Mouse (Mus musculus) frontal cortex, postnatal 14 days (tissue): ENCODE measurements around the gene Hyou1.
A peak's percentile ranks its signal among the peaks of the same experiment; 100 is the strongest.
"Not testable (repeated sequence)": the region's sequence is repeated elsewhere in the genome, so short reads cannot be mapped to it uniquely, and the experiment has no call there.

Experiments used
- DNase-seq, 2 experiments: peaks; one replicate each; pipeline ENCODE4 v3.0.0; 2022; ENCODE audit warnings: low spot score in 2 of 2

The Hyou1 gene

GRCm38 (mm10) chr9:44351396-44351795 is 27.9 kb upstream of the Hyou1 start:
- DNase-seq = no peak

GRCm38 (mm10) chr9:44352337-44352736 is 27.0 kb upstream of the Hyou1 start:
- DNase-seq = no peak

- no peak for DNase-seq
These were observed 26.1 kb upstream of the Hyou1 start for GRCm38 (mm10) chr9:44353142-44353541.

- no peak for DNase-seq
These were observed 22.1 kb upstream of the Hyou1 start for GRCm38 (mm10) chr9:44357207-44357606.

- DNase-seq = peak; percentile 87 to 92
These were observed 17.9 kb upstream of the Hyou1 start, which contains the start of gene Vps11 for GRCm38 (mm10) chr9:44361190-44361917. Gene Vps11 (minus strand): TSS chr9:44361670.

- DNase-seq = not testable (repeated sequence)
These were observed 17.4 kb upstream of the Hyou1 start for GRCm38 (mm10) chr9:44361931-44362330.

- no peak for DNase-seq
These were observed 14.8 kb upstream of the Hyou1 start for GRCm38 (mm10) chr9:44364480-44364879.

- no peak for DNase-seq
These were observed 5.9 kb upstream of the Hyou1 start for GRCm38 (mm10) chr9:44373386-44373785.

GRCm38 (mm10) chr9:44376141-44376540 is 3.1 kb upstream of the Hyou1 start:
- DNase-seq = no peak

- not testable (repeated sequence) for DNase-seq
These were observed 2.0 kb upstream of the Hyou1 start for GRCm38 (mm10) chr9:44377335-44377734.

- DNase-seq = no peak
These were observed 1.0 kb upstream of the Hyou1 start for GRCm38 (mm10) chr9:44378153-44378730.

- no peak for DNase-seq
These were observed 572 bp downstream of the Hyou1 start for GRCm38 (mm10) chr9:44379862-44380261.

GRCm38 (mm10) chr9:44384596-44384995 is 5.3 kb downstream of the Hyou1 start:
- DNase-seq = no peak

- DNase-seq = no peak
These were observed 7.9 kb downstream of the Hyou1 start for GRCm38 (mm10) chr9:44387221-44387620.

GRCm38 (mm10) chr9:44389273-44389672 is 10.0 kb downstream of the Hyou1 start:
- DNase-seq = no peak

- peak in 1 of 2 experiments; percentile 56 for DNase-seq
These were observed 12.2 kb downstream of the Hyou1 start for GRCm38 (mm10) chr9:44391466-44391865.

GRCm38 (mm10) chr9:44396684-44397411 is 17.6 kb downstream of the Hyou1 start, which contains the start of gene Slc37a4:
Gene Slc37a4 (plus strand): TSS chr9:44396852.
- DNase-seq = peak; percentile 86 to 92

GRCm38 (mm10) chr9:44398087-44398486 is 18.8 kb downstream of the Hyou1 start:
- no peak for DNase-seq

GRCm38 (mm10) chr9:44398551-44398950 is 19.3 kb downstream of the Hyou1 start:
- no peak for DNase-seq

- no peak for DNase-seq
These were observed 20.0 kb downstream of the Hyou1 start for GRCm38 (mm10) chr9:44399114-44399794.

GRCm38 (mm10) chr9:44399795-44400114 is 20.5 kb downstream of the Hyou1 start:
- DNase-seq = no peak

GRCm38 (mm10) chr9:44401081-44401480 is 21.8 kb downstream of the Hyou1 start:
- no peak for DNase-seq
